Mouse (Mus musculus): Measurements from ENCODE around the gene Lrrc41.

GRCm38 (mm10) chr4:116063855-116064254, 11.2 kb upstream of the Lrrc41 start:
- TF ChIP-seq CTCF (IDR thresholded peaks at IDR 0.05; ENCODE audit: borderline replicate concordance, extremely low read depth, insufficient read depth, insufficient read length): no peak
- no peak for TF ChIP-seq POLR2A (IDR thresholded peaks at IDR 0.05; ENCODE audit: borderline replicate concordance, extremely low read depth, insufficient read depth, insufficient read length, poor library complexity, severe bottlenecking)
